Mouse (Mus musculus) hindbrain, embryonic 14.5 days (tissue): ENCODE data around the gene Icam5. TPM values are rescaled to one million over a fixed set of nuclear protein-coding genes. Genes with fewer than 3 reads are reported as not detected.

ENCODE experiments used
- ATAC-seq: fragments of 200-750 bp; cut with Nextera tagmentation; 2 replicates; pipeline ENCODE4 v1.8.0; 2017; ENCODE audit warnings: moderate number of reproducible peaks, mild to moderate bottlenecking, moderate TSS enrichment, moderate library complexity; ENCODE audit not compliant: low FRiP score
- DNase-seq: peaks from one replicate; pipeline ENCODE4 v3.0.0-alpha.2; 2015; ENCODE audit warnings: low spot score
- H3K27ac ChIP-seq: fragments of 300-500 bp; sonication (generic); 2 replicates; pipeline ENCODE4 v1.5.1; 2014; ENCODE audit warnings: mild to moderate bottlenecking, moderate library complexity
- H3K27me3 ChIP-seq: fragments of 300-500 bp; sonication (generic); 2 replicates; pipeline ENCODE4 v1.6.1; 2014; ENCODE audit warnings: mild to moderate bottlenecking, low read length, mixed read lengths; ENCODE audit not compliant: control insufficient read depth, insufficient read depth
- H3K36me3 ChIP-seq: fragments of 300-500 bp; sonication (generic); replicated peaks from 2 replicates; pipeline ENCODE4 v1.6.1; 2014; ENCODE audit not compliant: control insufficient read depth, insufficient read depth
- H3K4me1 ChIP-seq: fragments of 300-500 bp; sonication (generic); replicated peaks from 2 replicates; pipeline ENCODE4 v1.6.1; 2014; ENCODE audit warnings: antibody characterized with exemption, low read length, mixed read lengths; ENCODE audit not compliant: control insufficient read depth, insufficient read depth
- H3K4me2 ChIP-seq: fragments of 300-500 bp; sonication (generic); replicated peaks from 2 replicates; pipeline ENCODE4 v1.6.1; 2014; ENCODE audit warnings: mild to moderate bottlenecking, moderate library complexity
- H3K4me3 ChIP-seq: fragments of 300-500 bp; sonication (generic); replicated peaks from 2 replicates; pipeline ENCODE4 v1.5.1; 2014; ENCODE audit warnings: mild to moderate bottlenecking, low read length
- H3K9ac ChIP-seq: fragments of 300-500 bp; sonication (generic); 2 replicates; pipeline ENCODE4 v1.6.1; 2014
- H3K9me3 ChIP-seq: fragments of 300-500 bp; sonication (generic); 2 replicates; pipeline ENCODE4 v1.6.1; 2016; ENCODE audit warnings: low read length; ENCODE audit not compliant: control insufficient read depth
- WGBS: fragments of 180-500 bp; shearing (Covaris S2); extraction: QIAGEN DNeasy Blood & Tissue Kit; methylation state at CpG from one replicate; pipeline ENCODE4 v1.1.7; 2014; 5-methylcytosine and 5-hydroxymethylcytosine counted together
- microRNA counts: library from miRNA; unstranded; fragments of <30 nt; microRNA quantifications from one replicate; lab custom pipeline; 2016
- microRNA-seq: library from miRNA; unstranded; fragments of <30 nt; microRNA quantifications from one replicate; pipeline ENCODE4, GENCODE M21; 2016
- polyA plus RNA-seq: library from polyadenylated mRNA; unstranded; fragments of >200 nt; fragmentation: Nextera tagmentation; extraction: Ambion mirVana; gene quantifications from 2 replicates; pipeline ENCODE4 v1.2.1, GENCODE M21; 2014

The Icam5 gene
- polyA plus RNA-seq, 1 experiment from 2014 or later = 1.9 TPM

- peaks cover 12% of the 10 kb centered on the region for H3K4me1 ChIP-seq
- H3K36me3 ChIP-seq = peaks cover 53% of the 10 kb centered on the region
- WGBS = 3% methylated on average over 58 of the region's 58 CpGs
- H3K27me3 ChIP-seq = no peaks in the 10 kb centered on the region
- peak within 1 kb of the TSS; percentile 73 for H3K4me3 ChIP-seq
- peak within 1 kb of the TSS; percentile 76 for H3K4me2 ChIP-seq
- DNase-seq (peak; percentile 88), ATAC-seq (peak; percentile 95)
- no peaks in the 10 kb centered on the region for H3K9me3 ChIP-seq
- peak within 1 kb of the TSS; percentile 70; the same call in 1 of the 2 replicates for H3K27ac ChIP-seq
- peak within 1 kb of the TSS; percentile 78 for H3K9ac ChIP-seq
Observed at GRCm38 (mm10) chr9:21073044-21073840, 41.4 kb downstream of the Icam5 start, which contains the start of the genes Gm49373 and Fdx1l. Gm49373 (minus strand) TSS chr9:21073096. Fdx1l (minus strand) TSS chr9:21073614.

DNA sequence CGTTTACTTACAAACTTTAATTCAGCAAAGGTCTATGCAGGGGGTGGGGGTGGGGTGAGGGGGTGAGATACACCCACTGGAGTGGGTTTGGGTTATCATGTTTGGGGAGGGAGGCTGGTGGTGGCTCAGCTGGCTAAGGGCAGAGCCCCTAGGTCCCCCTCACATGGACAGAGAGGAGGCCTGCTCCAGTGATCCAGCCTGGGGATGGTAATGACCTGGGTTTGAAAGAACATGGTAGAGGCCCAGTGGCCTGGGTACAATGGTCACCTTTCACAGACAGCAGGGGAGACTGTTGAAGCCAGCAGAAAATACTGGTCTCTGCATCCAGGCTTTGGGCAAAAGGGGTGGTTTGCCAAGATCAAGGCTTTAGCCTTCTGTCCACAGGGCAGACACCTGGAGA, 42.3 kb downstream of the Icam5 start:
- DNase-seq = no peak
- Histone ChIP-seq H3K36me3 (peaks cover 57% of the 10 kb centered on the region), H3K4me3 (no peak overlapping the region), H3K9me3 (no peaks in the 10 kb centered on the region), H3K9ac (no peak overlapping the region), H3K27me3 (no peaks in the 10 kb centered on the region), H3K4me1 (peaks cover 12% of the 10 kb centered on the region), H3K4me2 (peak overlapping the region; percentile 76; the same call in 1 of the 2 replicates), H3K27ac (no peak overlapping the region)
- WGBS = 94% methylated on average over 1 of the region's 1 CpGs
- ATAC-seq = no peak

- peaks cover 66% of the 10 kb centered on the region for H3K36me3 ChIP-seq
- WGBS = 90% methylated on average over 3 of the region's 3 CpGs
- no peaks in the 10 kb centered on the region for H3K9me3 ChIP-seq
- H3K4me2 ChIP-seq = no peak overlapping the region
- peaks cover 12% of the 10 kb centered on the region for H3K4me1 ChIP-seq
- no peak overlapping the region for H3K4me3 ChIP-seq
- no peak overlapping the region for H3K9ac ChIP-seq
- no peak for DNase-seq
- no peaks in the 10 kb centered on the region for H3K27me3 ChIP-seq
- ATAC-seq = no peak
- H3K27ac ChIP-seq = no peak overlapping the region
Observed at GRCm38 (mm10) chr9:21075625-21076024, 43.8 kb downstream of the Icam5 start.

DNA sequence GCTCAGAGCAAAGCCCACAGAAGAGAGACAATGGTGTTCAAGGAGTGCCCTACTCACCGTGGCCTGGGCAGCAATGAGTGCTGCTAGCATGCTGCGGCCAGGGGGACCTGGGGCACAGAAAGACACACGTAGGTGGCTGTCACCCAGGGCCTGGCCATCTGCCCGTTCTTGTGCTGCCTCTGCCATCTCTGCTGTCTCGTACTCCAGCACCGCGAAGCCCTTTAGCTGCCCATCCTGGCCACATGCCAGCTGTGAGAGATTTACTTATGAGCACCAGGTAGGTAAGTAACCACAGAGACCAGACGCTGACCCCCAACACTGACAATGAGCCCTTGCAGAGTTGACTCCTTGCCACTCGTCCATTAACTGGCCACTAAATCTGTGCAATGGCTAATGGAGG, 49.3 kb downstream of the Icam5 start:
- Histone ChIP-seq H3K9me3 (no peaks in the 10 kb centered on the region), H3K27me3 (no peaks in the 10 kb centered on the region), H3K27ac (no peak overlapping the region), H3K4me2 (no peak overlapping the region), H3K4me1 (no peaks in the 10 kb centered on the region), H3K36me3 (peaks cover 98% of the 10 kb centered on the region), H3K4me3 (no peak overlapping the region), H3K9ac (no peak overlapping the region)
- DNase-seq (no peak), ATAC-seq (no peak)
- 82% methylated on average over 9 of the region's 9 CpGs for WGBS

DNA sequence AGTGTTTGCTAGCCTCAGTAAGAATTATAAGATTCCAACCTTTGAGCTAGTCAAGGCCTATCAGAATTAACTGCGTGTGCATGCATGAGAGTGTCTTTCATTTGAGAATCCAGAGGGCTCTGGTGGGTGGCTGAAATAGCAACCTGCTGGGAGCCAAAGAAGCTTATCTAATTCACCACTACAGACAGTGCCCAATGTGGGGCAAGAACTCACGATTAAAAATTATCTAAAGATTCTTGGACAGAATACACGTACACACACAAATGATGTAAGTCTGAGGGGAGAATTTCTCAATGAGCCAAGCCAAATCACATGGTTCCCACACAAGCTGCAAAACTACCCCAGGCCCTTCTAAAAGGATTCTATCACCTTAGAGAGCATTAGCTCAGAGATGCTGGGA, 51.5 kb downstream of the Icam5 start:
- Histone ChIP-seq H3K4me2 (no peak overlapping the region), H3K36me3 (peaks cover 98% of the 10 kb centered on the region), H3K27ac (no peak overlapping the region), H3K27me3 (no peaks in the 10 kb centered on the region), H3K9me3 (no peaks in the 10 kb centered on the region), H3K4me1 (no peaks in the 10 kb centered on the region), H3K9ac (no peak overlapping the region), H3K4me3 (no peak overlapping the region)
- DNase-seq (no peak), ATAC-seq (no peak)
- 92% methylated on average over 3 of the region's 3 CpGs for WGBS

MicroRNA genes within 50 kb of the gene (microRNA counts, 519-probe panel; counts per million panel counts)
- microRNA mmu-miR-1900 (lab: Ali Mortazavi, UCI) = not detected

Small RNA genes lying within 50 kb of the gene (microRNA-seq; reads per million reads assigned to microRNA genes)
- gene Mir1900 (not detected), gene Mir7082 (0.48 reads per million)

Other genes with a start within 250 kb of the Icam5 start
- 0.66 and 0.74 TPM in 2 replicates for gene Col5a3, start 217.0 kb upstream of the Icam5 start, polyA plus RNA-seq
- not detected in 2 replicates for gene Rdh8, start 213.6 kb upstream of the Icam5 start, polyA plus RNA-seq
- gene A230050P20Rik, start 163.4 kb upstream of the Icam5 start, polyA plus RNA-seq = 5.8 and 6.9 TPM in 2 replicates
- 11.8 and 12.8 TPM in 2 replicates for gene Angptl6, start 152.3 kb upstream of the Icam5 start, polyA plus RNA-seq
- gene Ppan, start 143.9 kb upstream of the Icam5 start, polyA plus RNA-seq = 39.5 and 40.5 TPM in 2 replicates
- gene Eif3g, start 133.4 kb upstream of the Icam5 start, polyA plus RNA-seq = 216 and 231 TPM in 2 replicates
- gene Dnmt1, start 72.2 kb upstream of the Icam5 start, polyA plus RNA-seq = 37.8 and 41.1 TPM in 2 replicates
- gene S1pr2, start 55.3 kb upstream of the Icam5 start, polyA plus RNA-seq = 8.6 and 8.8 TPM in 2 replicates
- gene Mrpl4, start 29.3 kb upstream of the Icam5 start, polyA plus RNA-seq = 97.3 and 102 TPM in 2 replicates
- gene Icam1, start 16.1 kb upstream of the Icam5 start, polyA plus RNA-seq = 3.6 and 3.8 TPM in 2 replicates
- 0.31 TPM in 1 of 2 replicates, not detected in the other for gene Icam4, start 2.7 kb upstream of the Icam5 start, polyA plus RNA-seq
- 1.0 and 2.0 TPM in 2 replicates for gene Zglp1, start 35.0 kb downstream of the Icam5 start, polyA plus RNA-seq
- 1.2 and 2.4 TPM in 2 replicates for gene Gm49373, start 41.0 kb downstream of the Icam5 start, polyA plus RNA-seq
- 67.0 and 72.0 TPM in 2 replicates for gene Fdx1l, start 41.5 kb downstream of the Icam5 start, polyA plus RNA-seq
- 0.95 and 1.6 TPM in 2 replicates for gene Gm38431, start 59.9 kb downstream of the Icam5 start, polyA plus RNA-seq
- gene Raver1, start 59.9 kb downstream of the Icam5 start, polyA plus RNA-seq = 35.2 and 37.6 TPM in 2 replicates
- 7.3 and 8.4 TPM in 2 replicates for gene Tyk2, start 99.2 kb downstream of the Icam5 start, polyA plus RNA-seq
- 192 and 215 TPM in 2 replicates for gene Cdc37, start 117.9 kb downstream of the Icam5 start, polyA plus RNA-seq
- 28.8 and 35.5 TPM in 2 replicates for gene Pde4a, start 133.6 kb downstream of the Icam5 start, polyA plus RNA-seq
- 39.3 and 43.6 TPM in 2 replicates for gene Keap1, start 207.3 kb downstream of the Icam5 start, polyA plus RNA-seq
- 3.9 and 4.1 TPM in 2 replicates for gene S1pr5, start 216.4 kb downstream of the Icam5 start, polyA plus RNA-seq
- 38.1 and 46.9 TPM in 2 replicates for gene Atg4d, start 233.2 kb downstream of the Icam5 start, polyA plus RNA-seq